Mouse (Mus musculus) ES-E14 (cell line): ENCODE measurements at regions not wholly inside any gene's neighbourhood (a gene's known extent, or its start where the extent isn't known, plus 50 kb on each side); places are given as distances from the start of the nearest gene placed in this dataset.

ENCODE experiments used
- DNase-seq: peaks from one replicate; pipeline ENCODE4 v3.0.0-alpha.2; 2013; ENCODE audit warnings: low read depth, low spot score
- H3K27ac ChIP-seq: 2 replicates; pipeline ENCODE4 v1.5.1; 2012; ENCODE audit warnings: low read depth, mild to moderate bottlenecking, low read length, moderate library complexity, mixed read lengths; ENCODE audit not compliant: poor library complexity, insufficient read depth, severe bottlenecking
- H3K36me3 ChIP-seq: 2 replicates; pipeline ENCODE4 v1.6.1; 2012; ENCODE audit warnings: mild to moderate bottlenecking, low read length, moderate library complexity, mixed read lengths; ENCODE audit not compliant: control insufficient read depth, poor library complexity, insufficient read depth, severe bottlenecking
- H3K4me1 ChIP-seq, 2 experiments: fragments of 150-350 bp in 1 of 2; sonication (generic) in 1 of 2; 2 replicates each; pipeline ENCODE4 v1.6.1; 2012; ENCODE audit warnings: low read length in 2 of 2, mild to moderate bottlenecking in 1 of 2, mixed read lengths in 1 of 2; ENCODE audit not compliant: control insufficient read depth in 2 of 2, insufficient read depth in 2 of 2, poor library complexity in 1 of 2
- H3K4me3 ChIP-seq, 2 experiments: fragments of 150-350 bp in 1 of 2; sonication (generic) in 1 of 2; 2 replicates each; pipeline ENCODE4 v1.5.1; 2012; ENCODE audit warnings: low read length in 2 of 2, low read depth in 1 of 2, mild to moderate bottlenecking in 1 of 2, mixed read lengths in 1 of 2; ENCODE audit not compliant: insufficient read depth in 1 of 2, poor library complexity in 1 of 2, severe bottlenecking in 1 of 2
- H3K9ac ChIP-seq: 2 replicates; pipeline ENCODE4 v1.6.1; 2012; ENCODE audit warnings: low read depth, mild to moderate bottlenecking, low read length, mixed read lengths; ENCODE audit not compliant: poor library complexity, insufficient read depth, severe bottlenecking
- H3K9me3 ChIP-seq: fragments of 150-350 bp; sonication (generic); 2 replicates; pipeline ENCODE4 v1.6.1; 2012; ENCODE audit warnings: low read depth, mild to moderate bottlenecking, low read length; ENCODE audit not compliant: control insufficient read depth, insufficient read depth
- CHD2 ChIP-seq: IDR thresholded peaks from 2 replicates; pipeline ENCODE4 v1.6.1; 2014; ENCODE audit warnings: mild to moderate bottlenecking, low read depth, low read length, inconsistent platforms
- HCFC1 ChIP-seq: IDR thresholded peaks from 2 replicates; pipeline ENCODE4 v1.6.1; 2012; ENCODE audit warnings: low read length, inconsistent platforms, borderline replicate concordance; ENCODE audit not compliant: insufficient read depth
- MAFK ChIP-seq: IDR thresholded peaks from 2 replicates; pipeline ENCODE4 v1.6.1; 2014; ENCODE audit warnings: mild to moderate bottlenecking, low read depth, low read length, inconsistent platforms; ENCODE audit not compliant: insufficient read depth
- ZC3H11A ChIP-seq: IDR thresholded peaks from 2 replicates; pipeline ENCODE4 v1.6.1; 2012; ENCODE audit warnings: low read depth, mild to moderate bottlenecking, inconsistent platforms, low read length, borderline replicate concordance
- ZNF384 ChIP-seq: IDR thresholded peaks from 2 replicates; pipeline ENCODE4 v1.6.1; 2012; ENCODE audit warnings: low read depth, low read length, inconsistent platforms
- in situ Hi-C, 2 experiments: fragments of 600-800 bp; cut with MboI; formaldehyde crosslinking; loops; one replicate each; pipeline ENCODE4 v1.15.1; 2025; ENCODE audit warnings: low sequenced_read_pairs in 2 of 2, inconsistent platforms in 1 of 2; ENCODE audit not compliant: unreplicated experiment in 2 of 2

- Histone ChIP-seq H3K4me3 (no peak overlapping the region), H3K4me1 (no peaks in the 10 kb centered on the region), H3K36me3 (no peaks in the 10 kb centered on the region), H3K27ac (no peak overlapping the region), H3K9me3 (no peaks in the 10 kb centered on the region), H3K9ac (no peak overlapping the region)
- no peak for DNase-seq
- TF ChIP-seq MAFK (no peak), ZNF384 (no peak), HCFC1 (no peak), CHD2 (no peak), ZC3H11A (no peak)
- in situ Hi-C loops, result no loop called here
Observed at GRCm38 (mm10) chr6:48215212-48215611, 128.8 kb upstream of the Zfp746 start.

DNA sequence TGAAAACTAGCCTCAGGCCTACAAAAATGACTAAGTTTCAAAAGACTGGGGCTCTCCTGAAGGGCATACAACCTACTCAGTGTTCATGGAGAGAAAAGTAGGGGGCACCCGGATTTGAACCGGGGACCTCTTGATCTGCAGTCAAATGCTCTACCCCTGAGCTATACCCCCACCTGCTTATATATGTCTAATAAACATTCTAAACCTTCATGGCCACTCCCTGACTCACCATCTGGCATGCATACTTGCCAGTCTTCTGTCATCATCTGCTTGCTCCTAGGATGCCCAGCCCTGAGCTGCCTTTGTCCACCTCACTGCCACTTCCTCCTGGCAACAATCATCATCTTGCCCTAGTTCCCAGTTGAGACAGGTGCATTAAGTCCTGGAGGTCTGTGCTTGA lies 123.3 kb upstream of the Zfp746 start:
- in situ Hi-C loops, result no loop called here
- no peaks in the 10 kb centered on the region for H3K36me3 ChIP-seq
- H3K4me1 ChIP-seq, result no peaks in the 10 kb centered on the region
- H3K9me3 ChIP-seq, result no peaks in the 10 kb centered on the region
- no peak overlapping the region for H3K27ac ChIP-seq
- DNase-seq, result no peak
- H3K9ac ChIP-seq, result no peak overlapping the region
- no peak overlapping the region for H3K4me3 ChIP-seq
- TF ChIP-seq CHD2 (no peak), HCFC1 (no peak), ZNF384 (no peak), MAFK (no peak), ZC3H11A (no peak)

- H3K4me1 ChIP-seq, result no peaks in the 10 kb centered on the region
- no peaks in the 10 kb centered on the region for H3K36me3 ChIP-seq
- no peak overlapping the region for H3K4me3 ChIP-seq
Observed at GRCm38 (mm10) chr6:48209103-48209502, 122.7 kb upstream of the Zfp746 start.

DNA sequence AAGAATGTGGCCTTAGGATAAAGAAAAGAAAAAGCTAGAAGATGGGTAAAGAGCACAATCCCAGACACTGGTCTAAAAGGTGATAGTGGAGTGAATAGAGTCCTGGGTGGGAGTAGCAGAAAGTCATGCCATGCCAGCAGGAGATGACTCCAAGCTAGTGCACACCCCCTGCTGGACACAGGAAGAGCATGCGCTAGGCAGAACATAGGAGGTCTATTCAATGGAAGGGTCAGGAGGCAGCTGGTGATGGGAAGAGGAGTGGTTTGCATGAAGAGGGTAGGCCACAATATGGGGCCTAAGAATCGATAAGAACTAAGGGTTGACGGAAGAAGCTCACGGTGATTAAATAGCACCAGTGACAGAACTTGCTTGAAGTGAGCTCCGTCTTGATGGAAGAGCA lies 119.3 kb upstream of the Zfp746 start:
- no peak for DNase-seq
- in situ Hi-C loops, result no loop called here
- Histone ChIP-seq H3K9ac (no peak overlapping the region), H3K9me3 (no peaks in the 10 kb centered on the region), H3K4me1 (no peaks in the 10 kb centered on the region), H3K4me3 (no peak overlapping the region), H3K36me3 (no peaks in the 10 kb centered on the region), H3K27ac (no peak overlapping the region)
- no peak for TF ChIP-seq MAFK
- TF ChIP-seq ZNF384, result no peak
- no peak for TF ChIP-seq ZC3H11A
- TF ChIP-seq HCFC1, result no peak
- TF ChIP-seq CHD2, result no peak

More at GRCm38 (mm10) chr6:48209103-48209502, 122.7 kb upstream of the Zfp746 start:
- no peaks in the 10 kb centered on the region for H3K9me3 ChIP-seq
- H3K9ac ChIP-seq, result no peak overlapping the region
- TF ChIP-seq ZNF384 (no peak), CHD2 (no peak), HCFC1 (no peak), MAFK (no peak), ZC3H11A (no peak)
- no peak for DNase-seq
- H3K27ac ChIP-seq, result no peak overlapping the region
- in situ Hi-C loops, result no loop called here

DNA sequence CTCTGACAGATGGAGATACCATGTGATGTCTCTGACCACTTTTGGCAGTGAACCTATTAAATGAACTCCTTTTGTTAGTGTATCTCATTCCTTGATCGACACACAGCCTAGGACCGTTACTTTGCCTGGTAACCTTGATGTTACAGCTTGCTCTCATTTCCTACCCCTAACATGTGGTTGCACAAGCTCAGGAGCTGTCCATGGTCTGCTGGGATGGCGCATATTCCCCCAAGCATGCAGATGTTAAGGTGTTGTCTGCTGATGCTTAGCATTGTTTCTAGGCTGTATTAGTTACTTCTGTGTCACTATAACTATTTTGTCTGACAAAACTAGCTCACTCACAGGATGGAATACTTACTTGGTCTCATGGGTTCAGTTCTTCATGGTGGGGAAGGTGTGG lies 113.6 kb upstream of the Zfp746 start:
- no peak overlapping the region for H3K27ac ChIP-seq
- no peaks in the 10 kb centered on the region for H3K4me1 ChIP-seq
- DNase-seq, result peak; percentile 28
- in situ Hi-C loops, result no loop called here
- H3K4me3 ChIP-seq, result no peak overlapping the region
- TF ChIP-seq ZC3H11A, result no peak
- no peak for TF ChIP-seq MAFK
- TF ChIP-seq HCFC1, result no peak
- no peak for TF ChIP-seq CHD2
- TF ChIP-seq ZNF384, result no peak
- no peaks in the 10 kb centered on the region for H3K9me3 ChIP-seq
- H3K36me3 ChIP-seq, result no peaks in the 10 kb centered on the region
- no peak overlapping the region for H3K9ac ChIP-seq
